Mouse (Mus musculus): ENCODE results near the gene Sptbn1.
"Not testable (repeated sequence)": the region's sequence is repeated elsewhere in the genome, so short reads cannot be mapped to it uniquely, and the experiment has no call there.

Sptbn1 gene

DNA sequence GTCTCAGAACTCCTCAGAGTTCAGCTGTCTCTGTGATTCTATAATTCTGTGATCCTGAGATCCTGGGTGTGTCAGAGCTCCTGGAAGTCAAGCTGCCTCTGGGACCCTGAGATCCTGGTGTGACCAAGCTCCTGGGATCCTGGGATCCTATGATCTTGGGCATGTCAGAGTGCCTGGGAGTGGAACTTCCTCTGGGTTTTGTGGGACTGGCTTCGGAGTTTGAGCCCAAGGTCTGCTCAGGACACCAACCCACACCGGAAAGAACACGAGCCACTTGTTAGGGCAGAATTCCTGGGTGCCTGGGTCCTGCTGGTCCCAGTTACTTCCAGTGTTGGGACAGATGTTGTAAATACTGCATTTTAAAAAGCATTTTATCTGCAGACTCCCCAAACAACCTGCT is 12.8 kb downstream of the Sptbn1 start:
- DNase-seq (ENCODE audit: low spot score in 2 of 2): not testable (repeated sequence)

DNA sequence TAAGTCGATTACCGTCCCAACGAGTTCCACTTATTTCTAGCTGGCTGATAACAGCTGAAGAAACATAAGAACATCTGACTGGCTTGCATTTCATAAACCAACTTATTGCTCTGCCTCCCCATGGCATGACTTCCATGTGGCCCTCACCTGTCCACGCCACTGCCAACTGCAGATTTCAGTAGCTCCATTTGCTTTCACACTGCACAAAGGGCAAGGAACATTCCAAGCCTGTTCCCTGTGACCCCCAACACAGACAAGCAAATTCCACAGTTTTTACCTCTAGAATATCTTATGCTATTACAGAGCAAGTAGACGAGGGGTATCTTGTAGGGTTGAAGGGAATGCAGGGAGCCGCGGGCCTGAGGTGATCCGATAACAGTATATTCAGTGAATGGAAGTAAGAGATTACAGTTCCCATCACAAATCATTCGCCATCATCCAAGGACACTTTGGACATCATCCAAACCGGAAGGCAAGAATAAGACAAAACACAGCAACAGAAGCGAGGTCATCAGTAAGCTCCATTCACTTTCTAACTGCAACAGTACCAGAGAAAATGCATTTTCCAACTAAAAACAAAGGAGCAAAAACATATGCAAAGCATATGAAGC is 16.6 kb downstream of the Sptbn1 start:
- no peak for DNase-seq (ENCODE audit: low spot score in 2 of 2)

DNA sequence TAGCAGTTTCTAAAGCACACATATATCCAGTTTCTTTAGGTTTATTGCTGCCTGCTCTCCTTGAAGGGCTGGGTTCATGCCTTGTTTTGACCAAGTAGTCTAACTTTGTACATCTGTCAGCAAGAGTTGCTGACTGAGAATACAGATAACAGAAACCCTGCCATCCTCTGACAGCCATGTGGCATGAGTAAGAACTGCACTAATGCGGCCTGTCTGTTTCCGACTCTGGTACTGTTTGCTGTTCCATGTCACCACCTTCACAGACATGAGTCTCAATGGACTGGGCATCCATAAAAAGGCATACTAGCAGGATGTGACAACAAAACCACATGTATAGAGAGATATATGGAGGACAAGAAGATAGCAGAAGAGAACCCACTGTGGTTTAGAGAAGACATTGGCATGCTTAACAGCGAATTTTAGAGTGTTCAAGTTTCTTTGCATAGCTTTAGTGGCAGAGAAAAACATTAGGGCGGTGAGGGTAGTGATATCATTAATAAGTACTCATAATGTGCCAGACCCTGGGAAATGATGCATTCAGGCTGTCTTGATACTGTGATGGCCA is 18.4 kb downstream of the Sptbn1 start:
- DNase-seq (ENCODE audit: low spot score in 2 of 2): no peak

DNA sequence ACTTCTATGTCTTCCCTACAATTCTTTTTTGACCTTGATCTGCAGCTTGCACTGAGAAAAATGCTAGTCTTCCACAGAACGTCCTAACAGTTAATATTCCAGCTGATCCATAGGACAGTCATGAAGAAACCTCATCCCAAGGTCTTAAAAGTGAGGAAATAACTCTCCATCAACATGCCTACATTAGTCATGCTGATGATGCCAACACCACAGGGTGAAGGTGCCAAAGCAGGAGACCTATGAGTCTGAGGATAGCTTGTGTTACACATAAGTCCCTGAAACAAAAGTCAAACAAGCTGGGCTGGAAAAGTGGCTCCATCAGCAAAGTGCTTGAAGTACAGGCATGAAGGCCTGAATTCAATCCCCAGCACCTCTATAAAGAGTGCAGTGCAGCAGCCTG is 20.9 kb downstream of the Sptbn1 start:
- DNase-seq (ENCODE audit: low spot score in 2 of 2): no peak

GRCm38 (mm10) chr11:30246161-30246560 is 21.8 kb downstream of the Sptbn1 start:
- no peak for DNase-seq (ENCODE audit: low spot score in 2 of 2)

DNA sequence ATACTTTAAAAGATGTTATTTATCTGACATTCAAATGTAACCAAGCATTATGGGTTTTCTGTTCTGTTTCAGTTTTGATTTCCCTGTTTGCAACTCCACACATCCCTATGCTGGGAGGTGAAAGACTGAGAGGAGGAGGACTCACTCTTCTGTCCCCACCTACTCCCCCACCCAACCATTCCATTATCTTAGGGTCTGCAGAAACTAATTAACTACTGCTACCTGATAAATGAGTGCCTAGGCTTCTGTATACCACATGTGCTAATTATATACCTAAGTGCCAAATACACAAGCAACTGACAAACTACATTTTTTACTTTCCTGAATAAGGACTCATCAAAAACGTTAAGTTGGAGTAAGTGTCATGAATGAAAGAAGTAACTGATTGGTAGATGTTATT is 23.8 kb downstream of the Sptbn1 start:
- DNase-seq (ENCODE audit: low spot score in 2 of 2): no peak

- DNase-seq (ENCODE audit: low spot score in 2 of 2): no peak
Measured at GRCm38 (mm10) chr11:30243591-30243990, 24.4 kb downstream of the Sptbn1 start.

DNA sequence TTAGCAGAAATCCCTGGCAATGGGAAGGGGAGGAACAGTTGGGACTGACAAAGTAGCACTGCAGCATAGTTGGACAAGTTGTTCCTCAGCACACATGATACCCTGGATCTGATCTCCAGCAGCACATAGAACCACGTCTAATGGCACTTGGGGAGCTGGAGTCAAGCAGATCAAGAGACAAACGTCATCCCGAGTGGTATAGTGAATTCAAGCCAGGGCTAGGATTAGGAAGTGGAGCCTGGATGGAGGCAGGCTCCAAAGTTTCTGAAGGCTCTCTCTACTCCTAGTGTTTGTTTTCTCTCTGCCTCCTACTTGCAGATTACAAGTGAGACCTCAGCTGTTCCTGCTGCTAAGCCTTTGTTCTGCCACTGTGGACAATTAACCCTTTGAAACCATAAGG is 27.1 kb downstream of the Sptbn1 start:
- DNase-seq (ENCODE audit: low spot score in 2 of 2): no peak

DNA sequence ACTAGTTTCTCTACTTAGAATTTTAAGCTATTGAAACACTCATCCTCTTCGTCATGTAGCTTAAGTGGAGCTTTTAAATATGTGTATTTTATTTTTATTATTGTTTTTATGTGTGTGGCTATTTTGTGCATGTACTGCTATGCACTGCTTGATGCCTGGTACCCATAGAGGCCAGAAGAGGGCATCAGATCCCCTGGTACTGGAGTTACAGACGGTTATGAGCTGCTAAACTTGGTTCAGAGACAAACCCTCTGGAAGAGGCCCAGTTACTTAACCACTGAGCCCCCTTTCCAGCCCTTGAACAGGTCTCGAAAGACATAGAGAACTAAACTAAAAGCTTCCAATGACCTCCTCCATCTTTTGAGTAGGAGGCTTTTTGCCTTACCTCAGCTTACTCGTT is 30.0 kb downstream of the Sptbn1 start:
- no peak for DNase-seq (ENCODE audit: low spot score in 2 of 2)

DNA sequence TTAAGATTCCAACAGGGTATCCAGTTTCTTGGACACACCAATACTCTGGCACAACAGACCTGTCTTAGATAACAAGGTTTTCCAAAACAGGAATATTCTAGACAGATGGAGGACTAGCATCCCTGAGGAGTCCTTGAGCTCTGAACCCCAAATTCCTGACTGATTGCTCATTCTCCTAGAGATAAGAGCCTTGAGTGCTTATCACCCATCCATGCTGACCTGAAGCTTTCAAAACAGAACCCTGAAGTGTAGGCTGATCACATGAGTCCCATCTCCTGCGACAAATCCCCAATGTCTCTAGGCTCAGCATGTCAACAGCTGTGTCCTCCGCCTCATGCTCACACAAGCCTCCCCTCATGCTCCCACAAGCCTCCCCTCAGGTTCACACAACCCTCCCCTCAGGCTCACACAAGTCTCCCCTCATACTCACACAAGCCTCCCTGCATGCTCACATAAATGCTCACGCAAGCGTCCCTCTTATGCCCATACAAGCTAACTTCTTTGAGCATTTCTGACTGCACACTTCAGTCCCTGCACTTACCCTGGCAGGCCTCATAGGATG is 31.2 kb downstream of the Sptbn1 start:
- no peak for DNase-seq (ENCODE audit: low spot score in 2 of 2)

DNA sequence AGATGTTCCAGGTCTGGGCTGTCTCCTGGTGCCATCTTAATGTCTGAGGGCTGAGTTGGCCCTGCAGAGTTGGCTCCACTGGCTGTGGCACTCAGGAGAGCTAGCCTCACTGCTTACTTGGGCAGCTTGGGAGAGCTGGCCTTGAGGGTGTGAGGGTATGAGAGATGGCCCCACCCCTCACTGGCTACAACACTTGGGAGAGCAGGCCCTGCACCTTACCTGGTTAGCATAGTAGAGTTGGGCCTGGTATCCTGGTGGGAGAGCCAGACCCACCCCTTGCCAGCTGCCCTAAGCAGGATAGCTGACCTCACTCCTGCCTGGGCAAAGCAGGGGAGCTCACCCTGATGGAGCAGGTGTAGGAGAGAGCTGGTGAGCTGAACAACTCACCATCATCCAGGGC is 32.3 kb downstream of the Sptbn1 start:
- DNase-seq (ENCODE audit: low spot score in 2 of 2): no peak

DNA sequence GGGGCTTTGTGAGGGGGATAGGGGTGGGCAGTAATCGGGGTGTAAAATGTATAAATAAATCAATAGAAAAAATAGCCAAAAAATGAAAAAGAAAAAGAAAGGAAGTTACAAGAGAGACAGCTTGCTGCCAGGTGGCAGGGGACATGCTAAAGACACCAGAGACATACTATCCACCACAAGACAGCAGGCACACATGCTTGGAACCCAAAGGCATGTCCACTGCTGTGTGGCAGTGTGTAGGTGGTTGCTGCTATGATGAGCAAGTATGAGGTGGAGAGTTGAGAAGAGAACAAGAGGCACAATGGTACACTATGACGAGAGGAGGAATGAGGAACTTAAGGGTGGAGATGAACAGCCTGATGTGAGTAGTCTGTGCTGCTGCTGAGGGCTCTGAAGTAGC is 32.8 kb downstream of the Sptbn1 start:
- no peak for DNase-seq (ENCODE audit: low spot score in 2 of 2)

- no peak for DNase-seq (ENCODE audit: low spot score in 2 of 2)
Measured at GRCm38 (mm10) chr11:30233946-30234345, 34.0 kb downstream of the Sptbn1 start.

DNA sequence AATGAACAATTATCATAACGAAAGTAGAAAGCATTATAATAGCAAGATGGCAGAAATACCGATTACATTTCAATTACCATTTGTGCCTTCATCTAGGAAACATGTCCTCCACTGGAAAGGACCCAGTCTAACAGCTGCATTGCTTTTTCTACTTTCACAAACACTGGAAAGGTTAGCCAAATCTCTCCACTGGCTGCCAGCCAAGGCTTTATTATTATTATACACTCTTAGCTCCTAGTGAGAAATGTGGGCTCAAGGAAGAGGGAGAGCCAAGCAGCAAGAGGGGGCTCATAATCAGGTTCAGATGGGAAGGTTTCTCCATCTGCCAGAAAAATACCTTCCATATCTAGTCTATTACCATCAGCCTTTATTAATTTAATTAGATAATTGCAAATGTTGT is 35.9 kb downstream of the Sptbn1 start:
- no peak for DNase-seq (ENCODE audit: low spot score in 2 of 2)

- no peak for DNase-seq (ENCODE audit: low spot score in 2 of 2)
Measured at GRCm38 (mm10) chr11:30231336-30231735, 36.6 kb downstream of the Sptbn1 start.

- no peak for DNase-seq (ENCODE audit: low spot score in 2 of 2)
Measured at GRCm38 (mm10) chr11:30230330-30230771, 37.6 kb downstream of the Sptbn1 start.

- no peak for DNase-seq (ENCODE audit: low spot score in 2 of 2)
Measured at GRCm38 (mm10) chr11:30226756-30227155, 41.2 kb downstream of the Sptbn1 start.

- DNase-seq (ENCODE audit: low spot score in 2 of 2): no peak
Measured at GRCm38 (mm10) chr11:30224599-30224998, 43.4 kb downstream of the Sptbn1 start.

- peak; percentile 17 to 50 for DNase-seq (ENCODE audit: low spot score in 2 of 2)
Measured at GRCm38 (mm10) chr11:30222636-30223035, 45.3 kb downstream of the Sptbn1 start.

- no peak for DNase-seq (ENCODE audit: low spot score in 2 of 2)
Measured at GRCm38 (mm10) chr11:30221043-30221442, 46.9 kb downstream of the Sptbn1 start.

GRCm38 (mm10) chr11:30218386-30218785 is 49.6 kb downstream of the Sptbn1 start:
- no peak for DNase-seq (ENCODE audit: low spot score in 2 of 2)

- no peak for DNase-seq (ENCODE audit: low spot score in 2 of 2)
Measured at GRCm38 (mm10) chr11:30217496-30217895, 50.5 kb downstream of the Sptbn1 start.

- no peak for DNase-seq (ENCODE audit: low spot score in 2 of 2)
Measured at GRCm38 (mm10) chr11:30211663-30212416, 56.1 kb downstream of the Sptbn1 start.

All from natural killer cell, adult 2 months (primary cell).